Mouse (Mus musculus): ENCODE measurements around the gene Mlst8. TPM values are rescaled to one million over a fixed set of nuclear protein-coding genes. Genes with fewer than 3 reads are reported as not detected.
A peak's percentile ranks its signal among the peaks of the same experiment; 100 is the strongest.
"Not testable (repeated sequence)": the region's sequence is repeated elsewhere in the genome, so short reads cannot be mapped to it uniquely, and the experiment has no call there.

The Mlst8 gene
- total RNA-seq, 2 experiments from 2014 or later = 9.9 to 11.1 TPM

GRCm38 (mm10) chr17:24469336-24469909 is 9.5 kb downstream of the Mlst8 start:
- no peak for DNase-seq (ENCODE audit: low spot score)

GRCm38 (mm10) chr17:24468636-24469246 is 10.1 kb downstream of the Mlst8 start:
- no peak for DNase-seq (ENCODE audit: low spot score)

- DNase-seq (ENCODE audit: low spot score) = no peak
Measured at GRCm38 (mm10) chr17:24463374-24464133, 15.3 kb downstream of the Mlst8 start.

GRCm38 (mm10) chr17:24462932-24463331 is 15.9 kb downstream of the Mlst8 start:
- no peak for DNase-seq (ENCODE audit: low spot score)

- DNase-seq (ENCODE audit: low spot score) = no peak
Measured at GRCm38 (mm10) chr17:24461580-24461979, 17.3 kb downstream of the Mlst8 start.

GRCm38 (mm10) chr17:24455523-24456206 is 23.2 kb downstream of the Mlst8 start:
- DNase-seq (ENCODE audit: low spot score) = not testable (repeated sequence)

GRCm38 (mm10) chr17:24454756-24455522 is 23.9 kb downstream of the Mlst8 start:
- DNase-seq (ENCODE audit: low spot score) = peak; percentile 100

GRCm38 (mm10) chr17:24454218-24454755 is 24.6 kb downstream of the Mlst8 start:
- DNase-seq (ENCODE audit: low spot score) = no peak

GRCm38 (mm10) chr17:24453372-24453771 is 25.5 kb downstream of the Mlst8 start:
- DNase-seq (ENCODE audit: low spot score) = no peak

GRCm38 (mm10) chr17:24451220-24451619 is 27.7 kb downstream of the Mlst8 start:
- DNase-seq (ENCODE audit: low spot score) = no peak

GRCm38 (mm10) chr17:24449507-24449906 is 29.4 kb downstream of the Mlst8 start:
- DNase-seq (ENCODE audit: low spot score) = no peak

GRCm38 (mm10) chr17:24446590-24446989 is 32.3 kb downstream of the Mlst8 start:
- no peak for DNase-seq (ENCODE audit: low spot score)

- DNase-seq (ENCODE audit: low spot score) = no peak
Measured at GRCm38 (mm10) chr17:24443409-24443808, 35.5 kb downstream of the Mlst8 start.

- DNase-seq (ENCODE audit: low spot score) = peak; percentile 25
Measured at GRCm38 (mm10) chr17:24442632-24443155, 36.2 kb downstream of the Mlst8 start, which contains the start of gene Dnase1l2. Dnase1l2 (minus strand) TSS chr17:24443105.

- peak; percentile 34 for DNase-seq (ENCODE audit: low spot score)
Measured at GRCm38 (mm10) chr17:24442107-24442506, 36.8 kb downstream of the Mlst8 start.

GRCm38 (mm10) chr17:24441148-24441547 is 37.7 kb downstream of the Mlst8 start:
- no peak for DNase-seq (ENCODE audit: low spot score)

- DNase-seq (ENCODE audit: low spot score) = no peak
Measured at GRCm38 (mm10) chr17:24440377-24440776, 38.5 kb downstream of the Mlst8 start.

GRCm38 (mm10) chr17:24437016-24437415 is 41.9 kb downstream of the Mlst8 start:
- peak; percentile 39 for DNase-seq (ENCODE audit: low spot score)

GRCm38 (mm10) chr17:24429201-24429983 is 49.5 kb downstream of the Mlst8 start:
- peak; percentile 58 for DNase-seq (ENCODE audit: low spot score)

- DNase-seq (ENCODE audit: low spot score) = no peak
Measured at GRCm38 (mm10) chr17:24427170-24427557, 51.7 kb downstream of the Mlst8 start.

Data from gastrocnemius, adult 18-20 months (tissue).